Mouse (Mus musculus): ENCODE measurements around the gene Kctd19. TPM values are rescaled to one million over a fixed set of nuclear protein-coding genes. Genes with fewer than 3 reads are reported as not detected.

The Kctd19 gene
- total RNA-seq, 2 experiments from 2014 or later: not detected

GRCm38 (mm10) chr8:105361751-105362702 lies 51.3 kb downstream of the Kctd19 start:
- ATAC-seq (ENCODE audit: poor library complexity, severe bottlenecking): no peak

GRCm38 (mm10) chr8:105359646-105360045 lies 53.7 kb downstream of the Kctd19 start:
- no peak for ATAC-seq (ENCODE audit: poor library complexity, severe bottlenecking)

- no peak for ATAC-seq (ENCODE audit: poor library complexity, severe bottlenecking)
These were observed 54.1 kb downstream of the Kctd19 start for GRCm38 (mm10) chr8:105359208-105359607.

GRCm38 (mm10) chr8:105356681-105357080 lies 56.6 kb downstream of the Kctd19 start:
- no peak for ATAC-seq (ENCODE audit: poor library complexity, severe bottlenecking)

GRCm38 (mm10) chr8:105355179-105356024 lies 57.9 kb downstream of the Kctd19 start:
- ATAC-seq (ENCODE audit: poor library complexity, severe bottlenecking): no peak

GRCm38 (mm10) chr8:105354549-105354948 lies 58.8 kb downstream of the Kctd19 start:
- no peak for ATAC-seq (ENCODE audit: poor library complexity, severe bottlenecking)

- ATAC-seq (ENCODE audit: poor library complexity, severe bottlenecking): no peak
These were observed 59.6 kb downstream of the Kctd19 start for GRCm38 (mm10) chr8:105353583-105354135.

GRCm38 (mm10) chr8:105350186-105350585 lies 63.1 kb downstream of the Kctd19 start:
- ATAC-seq (ENCODE audit: poor library complexity, severe bottlenecking): no peak

- ATAC-seq (ENCODE audit: poor library complexity, severe bottlenecking): no peak
These were observed 64.1 kb downstream of the Kctd19 start for GRCm38 (mm10) chr8:105349096-105349771.

GRCm38 (mm10) chr8:105348450-105349095 lies 64.7 kb downstream of the Kctd19 start, which contains the start of gene Slc9a5:
Gene Slc9a5 (plus strand): TSS chr8:105348843.
- ATAC-seq (ENCODE audit: poor library complexity, severe bottlenecking): no peak

GRCm38 (mm10) chr8:105347428-105348221 lies 65.7 kb downstream of the Kctd19 start, which contains the start of gene Fhod1:
Gene Fhod1 (minus strand): TSS chr8:105347953.
- ATAC-seq (ENCODE audit: poor library complexity, severe bottlenecking): peak; percentile 85

GRCm38 (mm10) chr8:105346611-105347427 lies 66.5 kb downstream of the Kctd19 start:
- ATAC-seq (ENCODE audit: poor library complexity, severe bottlenecking): 0 out of 2 replicates have a peak, but pooled peaks have one; percentile 0

- peak; percentile 53 for ATAC-seq (ENCODE audit: poor library complexity, severe bottlenecking)
These were observed 68.0 kb downstream of the Kctd19 start for GRCm38 (mm10) chr8:105345061-105345975.

- ATAC-seq (ENCODE audit: poor library complexity, severe bottlenecking): no peak
These were observed 69.3 kb downstream of the Kctd19 start for GRCm38 (mm10) chr8:105343791-105344574.

- ATAC-seq (ENCODE audit: poor library complexity, severe bottlenecking): no peak
These were observed 70.5 kb downstream of the Kctd19 start for GRCm38 (mm10) chr8:105342768-105343167.

- ATAC-seq (ENCODE audit: poor library complexity, severe bottlenecking): no peak
These were observed 71.9 kb downstream of the Kctd19 start for GRCm38 (mm10) chr8:105341399-105341798.
